ENCODE assay signal across 13 mouse cellular contexts in genomic region chr11:88713479-88713878, GRCm38 (mm10). TPM values are rescaled to one million over a fixed set of nuclear protein-coding genes. Genes with fewer than 3 reads are reported as not detected.
DNase-seq lines count a peak whose midpoint lies in the region; ATAC-seq lines count a peak whose summit lies in the region.
"Had no signal": no experiment of that assay in that cellular context is flagged by ENCODE, and none has a peak within 500 bp of the region (broad histone marks: within the 10 kb centered on the region; RNA-seq: fewer than 3 reads in every experiment).

No protein-coding gene starts in this region.

- no peaks in the 10 kb centered on the region for H3K27me3 ChIP-seq in kidney, embryonic 14.5 days (ENCODE audit: control insufficient read depth, insufficient read depth, low read length)
- no peaks in the 10 kb centered on the region for H3K27me3 ChIP-seq in forebrain, embryonic 14.5 days (replicated peaks; ENCODE audit: control insufficient read depth, insufficient read depth, low read length)
- no peaks in the 10 kb centered on the region for H3K27me3 ChIP-seq in limb, embryonic 13.5 days
- H3K27me3 ChIP-seq in neural tube, embryonic 12.5 days (replicated peaks) = no peaks in the 10 kb centered on the region

- H3K9ac ChIP-seq in kidney, embryonic 14.5 days (ENCODE audit: low read depth, low read length) = no peak overlapping the region
- peak overlapping the region; percentile 49; the same call in 1 of the 2 replicates for H3K9ac ChIP-seq in forebrain, embryonic 14.5 days (ENCODE audit: low read length)
- no peak overlapping the region for H3K9ac ChIP-seq in limb, embryonic 13.5 days
- H3K9ac ChIP-seq in neural tube, embryonic 12.5 days = 0 out of 2 replicates have a peak overlapping the region, but pooled peaks have one; percentile 21

- H3K9me3 ChIP-seq in kidney, embryonic 14.5 days (ENCODE audit: control insufficient read depth, low read length) = no peaks in the 10 kb centered on the region
- H3K9me3 ChIP-seq in forebrain, embryonic 14.5 days (replicated peaks; ENCODE audit: control insufficient read depth, low read length) = no peaks in the 10 kb centered on the region
- no peaks in the 10 kb centered on the region for H3K9me3 ChIP-seq in limb, embryonic 13.5 days
- no peaks in the 10 kb centered on the region for H3K9me3 ChIP-seq in neural tube, embryonic 12.5 days

- H3K4me3 ChIP-seq in kidney, embryonic 14.5 days (ENCODE audit: low read length) = no peak overlapping the region
- peak overlapping the region; percentile 9; the same call in 1 of the 2 replicates for H3K4me3 ChIP-seq in forebrain, embryonic 14.5 days (ENCODE audit: low read depth, low read length)
- H3K4me3 ChIP-seq in limb, embryonic 13.5 days = 0 out of 2 replicates have a peak overlapping the region, but pooled peaks have one; percentile 5
- 0 out of 2 replicates have a peak overlapping the region, but pooled peaks have one; percentile 3 for H3K4me3 ChIP-seq in neural tube, embryonic 12.5 days

- no peak overlapping the region for H3K27ac ChIP-seq in kidney, embryonic 14.5 days (ENCODE audit: low read depth, low read length)
- H3K27ac ChIP-seq in forebrain, embryonic 14.5 days (ENCODE audit: low read depth, low read length) = no peak overlapping the region
- H3K27ac ChIP-seq in limb, embryonic 13.5 days = no peak overlapping the region
- no peak overlapping the region for H3K27ac ChIP-seq in neural tube, embryonic 12.5 days

- no peak for DNase-seq in kidney, postnatal 10 days
- no peak for DNase-seq in forebrain, embryonic 14.5 days (ENCODE audit: low spot score)
- no peak for DNase-seq in testis, postnatal 10 days (ENCODE audit: low spot score)
- no peak for DNase-seq in heart, adult 8-10 months (ENCODE audit: low spot score)
- DNase-seq: cerebellum, postnatal 14 days; right cerebral cortex, postnatal 25 days; thymus, postnatal 25 days had no signal

- 51% methylated on average over 9 of the region's 9 CpGs for WGBS in kidney, embryonic 14.5 days
- WGBS in forebrain, embryonic 14.5 days = 38% methylated on average over 9 of the region's 9 CpGs
- 31% methylated on average over 9 of the region's 9 CpGs for WGBS in limb, embryonic 13.5 days
- WGBS in neural tube, embryonic 12.5 days = 50% methylated on average over 9 of the region's 9 CpGs

- no peak for ATAC-seq in kidney, embryonic 14.5 days (ENCODE audit: low FRiP score, low TSS enrichment)
- ATAC-seq in forebrain, embryonic 14.5 days = no peak
- ATAC-seq in limb, embryonic 13.5 days (ENCODE audit: low FRiP score, low read depth) = no peak
- no peak for ATAC-seq in neural tube, embryonic 12.5 days (ENCODE audit: low FRiP score, low read depth)
- no peak for ATAC-seq in monocyte, adult 5-6 weeks (replicated peaks; ENCODE audit: insufficient number of reproducible peaks, low FRiP score, low TSS enrichment, poor library complexity, severe bottlenecking)
- ATAC-seq: intestine, postnatal 0 days had no signal

- H3K4me2 ChIP-seq in kidney, embryonic 14.5 days (replicated peaks; ENCODE audit: low read depth, low read length) = peak overlapping the region; percentile 21
- peak overlapping the region; percentile 78 for H3K4me2 ChIP-seq in forebrain, embryonic 14.5 days (ENCODE audit: low read length)
- peak overlapping the region; percentile 90 for H3K4me2 ChIP-seq in limb, embryonic 13.5 days (replicated peaks)
- peak overlapping the region; percentile 86 for H3K4me2 ChIP-seq in neural tube, embryonic 12.5 days (replicated peaks)
- H3K4me2 ChIP-seq: liver, embryonic 11.5 days had no signal

- H3K4me1 ChIP-seq in kidney, embryonic 14.5 days (ENCODE audit: control insufficient read depth, insufficient read depth, low read length) = peaks cover 5% of the 10 kb centered on the region
- peaks cover 27% of the 10 kb centered on the region for H3K4me1 ChIP-seq in forebrain, embryonic 14.5 days (ENCODE audit: control insufficient read depth, insufficient read depth, low read length)
- H3K4me1 ChIP-seq in limb, embryonic 13.5 days = peaks cover 49% of the 10 kb centered on the region
- peaks cover 49% of the 10 kb centered on the region for H3K4me1 ChIP-seq in neural tube, embryonic 12.5 days

- H3K36me3 ChIP-seq in kidney, embryonic 14.5 days (ENCODE audit: control insufficient read depth, insufficient read depth, low read length) = peaks cover 48% of the 10 kb centered on the region
- H3K36me3 ChIP-seq in forebrain, embryonic 14.5 days (ENCODE audit: control insufficient read depth, insufficient read depth, low read length) = peaks cover 40% of the 10 kb centered on the region
- H3K36me3 ChIP-seq in limb, embryonic 13.5 days = peaks cover 32% of the 10 kb centered on the region
- peaks cover 36% of the 10 kb centered on the region for H3K36me3 ChIP-seq in neural tube, embryonic 12.5 days

RNA-seq across cellular contexts. Expression of gene Msi2, which starts 4.8 kb away (rescaled TPM):
- 30.8 and 50.4 TPM in 2 replicates for polyA plus RNA-seq in kidney, embryonic 14.5 days (2014; fragmentation: Nextera tagmentation; extraction: Ambion mirVana)
- polyA plus RNA-seq in forebrain, embryonic 14.5 days (2014; fragmentation: Nextera tagmentation; extraction: Ambion mirVana) = 19.9 and 20.3 TPM in 2 replicates
- polyA plus RNA-seq in limb, embryonic 13.5 days (2015; fragmentation: Nextera tagmentation; extraction: Ambion mirVana) = 21.1 and 21.3 TPM in 2 replicates
- polyA plus RNA-seq in neural tube, embryonic 12.5 days (2016; fragmentation: Nextera tagmentation; extraction: Ambion mirVana) = 27.9 and 37.7 TPM in 2 replicates
- total RNA-seq in monocyte, adult 5-6 weeks (2017) = 19.4 to 72.0 TPM (median 35.2 TPM) in 3 replicates
- total RNA-seq in heart, adult 8-10 months (2022) = 100 to 1,000 TPM; 206 to 216 (median 210) TPM

Comparison
In these comparisons a context has a peak if more than half of its experiments do, and no peak if none do; other contexts are left out.
1. H3K4me2 ChIP-seq: peak in every context shown above with its lines; median percentile 90 in limb, embryonic 13.5 days; 86 in neural tube, embryonic 12.5 days; 78 in forebrain, embryonic 14.5 days; 21 in kidney, embryonic 14.5 days.
2. H3K9ac ChIP-seq: peak in forebrain, embryonic 14.5 days (single experiment) and neural tube, embryonic 12.5 days (single experiment); none in kidney, embryonic 14.5 days (single experiment) and limb, embryonic 13.5 days (single experiment).